Mouse (Mus musculus): ENCODE measurements at regions not wholly inside any gene's neighbourhood (a gene's known extent, or its start where the extent isn't known, plus 50 kb on each side); places are given as distances from the start of the nearest gene placed in this dataset.

- Histone ChIP-seq H3K9ac (no peak overlapping the region), H3K27ac (ENCODE audit: low read depth) (no peak overlapping the region), H3K4me3 (ENCODE audit: low read depth, low read length) (no peak overlapping the region), H3K9me3 (ENCODE audit: low read depth, low read length) (no peaks in the 10 kb centered on the region), H3K27me3 (ENCODE audit: insufficient read depth, low read length) (no peaks in the 10 kb centered on the region), H3K36me3 (ENCODE audit: insufficient read depth) (no peaks in the 10 kb centered on the region), H3K4me1 (ENCODE audit: insufficient read depth) (no peaks in the 10 kb centered on the region), H3K4me2 (no peak overlapping the region)
- no peak for DNase-seq
- WGBS, result 68% methylated on average over 5 of the region's 5 CpGs
- no peak for ATAC-seq (ENCODE audit: insufficient read depth)
- TF ChIP-seq CTCF (IDR thresholded peaks at IDR 0.05; ENCODE audit: low read depth), result no peak
Measured at GRCm38 (mm10) chr6:53765302-53765701, 55.3 kb downstream of the Tril start.

- no peaks in the 10 kb centered on the region for H3K36me3 ChIP-seq (ENCODE audit: insufficient read depth)
- H3K27me3 ChIP-seq (ENCODE audit: insufficient read depth, low read length), result no peaks in the 10 kb centered on the region
- 57% methylated on average over 9 of the region's 9 CpGs for WGBS
- H3K9ac ChIP-seq, result no peak overlapping the region
- TF ChIP-seq CTCF (IDR thresholded peaks at IDR 0.05; ENCODE audit: low read depth), result no peak
- H3K4me2 ChIP-seq, result no peak overlapping the region
- no peak overlapping the region for H3K27ac ChIP-seq (ENCODE audit: low read depth)
- DNase-seq (no peak), ATAC-seq (ENCODE audit: insufficient read depth) (no peak)
- no peak overlapping the region for H3K4me3 ChIP-seq (ENCODE audit: low read depth, low read length)
- H3K4me1 ChIP-seq (ENCODE audit: insufficient read depth), result no peaks in the 10 kb centered on the region
- H3K9me3 ChIP-seq (ENCODE audit: low read depth, low read length), result no peaks in the 10 kb centered on the region
Measured at GRCm38 (mm10) chr6:53762586-53762985, 58.0 kb downstream of the Tril start.

- Histone ChIP-seq H3K9ac (no peak overlapping the region), H3K4me2 (no peak overlapping the region), H3K9me3 (ENCODE audit: low read depth, low read length) (no peaks in the 10 kb centered on the region), H3K27me3 (ENCODE audit: insufficient read depth, low read length) (no peaks in the 10 kb centered on the region), H3K4me3 (ENCODE audit: low read depth, low read length) (no peak overlapping the region), H3K27ac (ENCODE audit: low read depth) (no peak overlapping the region; the same call in 1 of the 2 replicates), H3K36me3 (ENCODE audit: insufficient read depth) (no peaks in the 10 kb centered on the region), H3K4me1 (ENCODE audit: insufficient read depth) (no peaks in the 10 kb centered on the region)
- ATAC-seq (ENCODE audit: insufficient read depth) (0 out of 2 replicates have a peak, but pooled peaks have one; percentile 31), DNase-seq (peak; percentile 71)
- 16% methylated on average over 6 of the region's 6 CpGs for WGBS
- TF ChIP-seq CTCF (IDR thresholded peaks at IDR 0.05; ENCODE audit: low read depth), result peak; percentile 40
Measured at GRCm38 (mm10) chr6:53760651-53761058, 60.0 kb downstream of the Tril start.

- no peaks in the 10 kb centered on the region for H3K9me3 ChIP-seq (ENCODE audit: low read depth, low read length)
- no peak overlapping the region for H3K27ac ChIP-seq (ENCODE audit: low read depth)
- no peak overlapping the region for H3K4me2 ChIP-seq
- no peaks in the 10 kb centered on the region for H3K4me1 ChIP-seq (ENCODE audit: insufficient read depth)
- H3K27me3 ChIP-seq (ENCODE audit: insufficient read depth, low read length), result no peaks in the 10 kb centered on the region
- no peak for DNase-seq
- no peak overlapping the region for H3K9ac ChIP-seq
- H3K4me3 ChIP-seq (ENCODE audit: low read depth, low read length), result no peak overlapping the region
- TF ChIP-seq CTCF (IDR thresholded peaks at IDR 0.05; ENCODE audit: low read depth), result no peak
- no peaks in the 10 kb centered on the region for H3K36me3 ChIP-seq (ENCODE audit: insufficient read depth)
- WGBS, result 40% methylated on average over 3 of the region's 3 CpGs
- no peak for ATAC-seq (ENCODE audit: insufficient read depth)
Measured at GRCm38 (mm10) chr6:53759686-53760306, 60.8 kb downstream of the Tril start.

GRCm38 (mm10) chr6:53754366-53754765, 66.3 kb downstream of the Tril start:
- Histone ChIP-seq H3K9ac (no peak overlapping the region), H3K4me3 (ENCODE audit: low read depth, low read length) (no peak overlapping the region), H3K27me3 (ENCODE audit: insufficient read depth, low read length) (no peaks in the 10 kb centered on the region), H3K27ac (ENCODE audit: low read depth) (no peak overlapping the region), H3K4me1 (ENCODE audit: insufficient read depth) (no peaks in the 10 kb centered on the region), H3K9me3 (ENCODE audit: low read depth, low read length) (no peaks in the 10 kb centered on the region), H3K36me3 (ENCODE audit: insufficient read depth) (no peaks in the 10 kb centered on the region), H3K4me2 (no peak overlapping the region)
- 80% methylated on average over 3 of the region's 3 CpGs for WGBS
- no peak for TF ChIP-seq CTCF (IDR thresholded peaks at IDR 0.05; ENCODE audit: low read depth)
- ATAC-seq (ENCODE audit: insufficient read depth) (no peak), DNase-seq (peak; percentile 37)

- Histone ChIP-seq H3K36me3 (ENCODE audit: insufficient read depth) (no peaks in the 10 kb centered on the region), H3K4me3 (ENCODE audit: low read depth, low read length) (no peak overlapping the region), H3K9ac (no peak overlapping the region), H3K27ac (ENCODE audit: low read depth) (no peak overlapping the region), H3K4me1 (ENCODE audit: insufficient read depth) (no peaks in the 10 kb centered on the region), H3K4me2 (no peak overlapping the region), H3K9me3 (ENCODE audit: low read depth, low read length) (no peaks in the 10 kb centered on the region), H3K27me3 (ENCODE audit: insufficient read depth, low read length) (no peaks in the 10 kb centered on the region)
- no peak for DNase-seq
- WGBS, result 77% methylated on average over 6 of the region's 6 CpGs
- no peak for ATAC-seq (ENCODE audit: insufficient read depth)
- TF ChIP-seq CTCF (IDR thresholded peaks at IDR 0.05; ENCODE audit: low read depth), result no peak
Measured at GRCm38 (mm10) chr6:53750539-53750938, 70.1 kb downstream of the Tril start.

All from lung, embryonic 14.5 days (tissue).